Mouse (Mus musculus): ENCODE data around the gene Gm28047. TPM values are rescaled to one million over a fixed set of nuclear protein-coding genes. Genes with fewer than 3 reads are reported as not detected.
A peak's percentile ranks its signal among the peaks of the same experiment; 100 is the strongest.
"Not testable (repeated sequence)": the region's sequence is repeated elsewhere in the genome, so short reads cannot be mapped to it uniquely, and the experiment has no call there.

Gene Gm28047
- total and polyA plus RNA-seq, 2 experiments from 2014 or later, result 1.1 TPM; not detected in 1

- H3K27me3 ChIP-seq (ENCODE audit: insufficient read depth, low read length), result no peaks in the 10 kb centered on the region
- no peak overlapping the region; the same call in 1 of the 2 replicates for H3K4me3 ChIP-seq (ENCODE audit: low read length)
- 86% methylated on average over 8 of the region's 8 CpGs for WGBS
- H3K9me3 ChIP-seq (ENCODE audit: low read length), result no peaks in the 10 kb centered on the region
- TF ChIP-seq CTCF (IDR thresholded peaks at IDR 0.05; ENCODE audit: low read depth), result no peak
- H3K36me3 ChIP-seq (ENCODE audit: insufficient read depth, low read length), result peaks cover 14% of the 10 kb centered on the region
- no peak for ATAC-seq
- H3K9ac ChIP-seq (replicated peaks; ENCODE audit: low read length), result no peak overlapping the region
- no peak for DNase-seq (ENCODE audit: low spot score)
- H3K4me1 ChIP-seq (ENCODE audit: insufficient read depth, low read length), result peaks cover 19% of the 10 kb centered on the region
- H3K27ac ChIP-seq, result 0 out of 2 replicates have a peak overlapping the region, but pooled peaks have one; percentile 95
- peak overlapping the region; percentile 83 for H3K4me2 ChIP-seq (ENCODE audit: low read depth, low read length)
Measured at GRCm38 (mm10) chr15:102669571-102669970, 44.7 kb upstream of the Gm28047 start.

GRCm38 (mm10) chr15:102665494-102665893 lies 40.6 kb upstream of the Gm28047 start:
- peak; percentile 79 for TF ChIP-seq CTCF (IDR thresholded peaks at IDR 0.05; ENCODE audit: low read depth)
- ATAC-seq (no peak), DNase-seq (ENCODE audit: low spot score) (peak; percentile 51)
- Histone ChIP-seq H3K27ac (no peak overlapping the region), H3K36me3 (ENCODE audit: insufficient read depth, low read length) (peaks cover 37% of the 10 kb centered on the region), H3K4me2 (ENCODE audit: low read depth, low read length) (no peak overlapping the region), H3K9me3 (ENCODE audit: low read length) (no peaks in the 10 kb centered on the region), H3K9ac (replicated peaks; ENCODE audit: low read length) (no peak overlapping the region), H3K4me1 (ENCODE audit: insufficient read depth, low read length) (peaks cover 7% of the 10 kb centered on the region; the same call in 1 of the 2 replicates), H3K27me3 (ENCODE audit: insufficient read depth, low read length) (no peaks in the 10 kb centered on the region), H3K4me3 (ENCODE audit: low read length) (no peak overlapping the region)
- 53% methylated on average over 4 of the region's 4 CpGs for WGBS

- no peaks in the 10 kb centered on the region for H3K9me3 ChIP-seq (ENCODE audit: low read length)
- no peak overlapping the region for H3K4me2 ChIP-seq (ENCODE audit: low read depth, low read length)
- DNase-seq (ENCODE audit: low spot score) (no peak), ATAC-seq (no peak)
- H3K27me3 ChIP-seq (ENCODE audit: insufficient read depth, low read length), result no peaks in the 10 kb centered on the region
- peaks cover 37% of the 10 kb centered on the region for H3K36me3 ChIP-seq (ENCODE audit: insufficient read depth, low read length)
- no peak overlapping the region for H3K4me3 ChIP-seq (ENCODE audit: low read length)
- TF ChIP-seq CTCF (IDR thresholded peaks at IDR 0.05; ENCODE audit: low read depth), result no peak
- H3K27ac ChIP-seq, result no peak overlapping the region
- H3K9ac ChIP-seq (replicated peaks; ENCODE audit: low read length), result no peak overlapping the region
- no peaks in the 10 kb centered on the region for H3K4me1 ChIP-seq (ENCODE audit: insufficient read depth, low read length)
- 85% methylated on average over 8 of the region's 8 CpGs for WGBS
Measured at GRCm38 (mm10) chr15:102663825-102664224, 39.0 kb upstream of the Gm28047 start.

- not testable (repeated sequence) for H3K4me3 ChIP-seq (ENCODE audit: low read length); H3K9ac ChIP-seq (replicated peaks; ENCODE audit: low read length); H3K4me1 ChIP-seq (ENCODE audit: insufficient read depth, low read length); H3K9me3 ChIP-seq (ENCODE audit: low read length); H3K27me3 ChIP-seq (ENCODE audit: insufficient read depth, low read length); DNase-seq (ENCODE audit: low spot score); ATAC-seq; H3K4me2 ChIP-seq (ENCODE audit: low read depth, low read length); H3K27ac ChIP-seq
- no CpG with 5 or more reads among the region's 2 CpGs for WGBS
- H3K36me3 ChIP-seq (ENCODE audit: insufficient read depth, low read length), result peaks cover 37% of the 10 kb centered on the region
Measured at GRCm38 (mm10) chr15:102662601-102663000, 37.7 kb upstream of the Gm28047 start.

GRCm38 (mm10) chr15:102657926-102658381 lies 33.1 kb upstream of the Gm28047 start:
- WGBS, result 63% methylated on average over 3 of the region's 3 CpGs
- Histone ChIP-seq H3K4me3 (ENCODE audit: low read length) (no peak overlapping the region), H3K4me2 (ENCODE audit: low read depth, low read length) (no peak overlapping the region), H3K36me3 (ENCODE audit: insufficient read depth, low read length) (peaks cover 10% of the 10 kb centered on the region), H3K9me3 (ENCODE audit: low read length) (no peaks in the 10 kb centered on the region), H3K27me3 (ENCODE audit: insufficient read depth, low read length) (no peaks in the 10 kb centered on the region), H3K9ac (replicated peaks; ENCODE audit: low read length) (no peak overlapping the region), H3K4me1 (ENCODE audit: insufficient read depth, low read length) (0 out of 2 replicates have a peak, but pooled peaks cover 3% of the 10 kb centered on the region), H3K27ac (peak overlapping the region; percentile 65; the same call in 1 of the 2 replicates)
- no peak for DNase-seq (ENCODE audit: low spot score)
- ATAC-seq, result no peak
- TF ChIP-seq CTCF (IDR thresholded peaks at IDR 0.05; ENCODE audit: low read depth), result no peak

- no peak overlapping the region for H3K4me2 ChIP-seq (ENCODE audit: low read depth, low read length)
- H3K9me3 ChIP-seq (ENCODE audit: low read length), result no peaks in the 10 kb centered on the region
- no peak overlapping the region for H3K9ac ChIP-seq (replicated peaks; ENCODE audit: low read length)
- TF ChIP-seq CTCF (IDR thresholded peaks at IDR 0.05; ENCODE audit: low read depth), result no peak
- H3K4me1 ChIP-seq (ENCODE audit: insufficient read depth, low read length), result 0 out of 2 replicates have a peak, but pooled peaks cover 3% of the 10 kb centered on the region
- H3K4me3 ChIP-seq (ENCODE audit: low read length), result no peak overlapping the region
- 14% methylated on average over 4 of the region's 4 CpGs for WGBS
- ATAC-seq (peak; percentile 51; the same call in 1 of the 2 replicates), DNase-seq (ENCODE audit: low spot score) (peak; percentile 50)
- peaks cover 2% of the 10 kb centered on the region; the same call in 1 of the 2 replicates for H3K36me3 ChIP-seq (ENCODE audit: insufficient read depth, low read length)
- H3K27ac ChIP-seq, result peak overlapping the region; percentile 65
- H3K27me3 ChIP-seq (ENCODE audit: insufficient read depth, low read length), result no peaks in the 10 kb centered on the region
Measured at GRCm38 (mm10) chr15:102656658-102657057, 31.8 kb upstream of the Gm28047 start.

- 87% methylated on average over 8 of the region's 9 CpGs for WGBS
- not testable (repeated sequence) for H3K9me3 ChIP-seq (ENCODE audit: low read length); H3K27ac ChIP-seq; H3K36me3 ChIP-seq (ENCODE audit: insufficient read depth, low read length); H3K9ac ChIP-seq (replicated peaks; ENCODE audit: low read length); DNase-seq (ENCODE audit: low spot score); H3K27me3 ChIP-seq (ENCODE audit: insufficient read depth, low read length); ATAC-seq; H3K4me2 ChIP-seq (ENCODE audit: low read depth, low read length); H3K4me3 ChIP-seq (ENCODE audit: low read length); H3K4me1 ChIP-seq (ENCODE audit: insufficient read depth, low read length)
Measured at GRCm38 (mm10) chr15:102651928-102652660, 27.2 kb upstream of the Gm28047 start.

All from hindbrain, postnatal 0 days (tissue).